Mouse (Mus musculus): Measurements from ENCODE around the gene Zcwpw1.
"Not testable (repeated sequence)": the region's sequence is repeated elsewhere in the genome, so short reads cannot be mapped to it uniquely, and the experiment has no call there.

Gene Zcwpw1

GRCm38 (mm10) chr5:137833500-137833899 lies 45.9 kb downstream of the Zcwpw1 start:
- no peak for DNase-seq (ENCODE audit: low read depth, low spot score)

GRCm38 (mm10) chr5:137835966-137836520 lies 48.4 kb downstream of the Zcwpw1 start, which contains the start of gene Pilra:
Gene Pilra, minus strand, starts transcription at chr5:137836281.
- DNase-seq (ENCODE audit: low read depth, low spot score): not testable (repeated sequence)

- no peak for DNase-seq (ENCODE audit: low read depth, low spot score)
Measured at GRCm38 (mm10) chr5:137836611-137837010, 49.0 kb downstream of the Zcwpw1 start.

GRCm38 (mm10) chr5:137837110-137837509 lies 49.5 kb downstream of the Zcwpw1 start:
- not testable (repeated sequence) for DNase-seq (ENCODE audit: low read depth, low spot score)

GRCm38 (mm10) chr5:137850313-137850712 lies 62.7 kb downstream of the Zcwpw1 start:
- not testable (repeated sequence) for DNase-seq (ENCODE audit: low read depth, low spot score)

- DNase-seq (ENCODE audit: low read depth, low spot score): not testable (repeated sequence)
Measured at GRCm38 (mm10) chr5:137854907-137855306, 67.3 kb downstream of the Zcwpw1 start.

- not testable (repeated sequence) for DNase-seq (ENCODE audit: low read depth, low spot score)
Measured at GRCm38 (mm10) chr5:137856870-137857269, 69.3 kb downstream of the Zcwpw1 start.

- DNase-seq (ENCODE audit: low read depth, low spot score): not testable (repeated sequence)
Measured at GRCm38 (mm10) chr5:137857960-137858710, 70.5 kb downstream of the Zcwpw1 start, which contains the start of gene Pilrb1. Gene Pilrb1, minus strand, starts transcription at chr5:137858106.

- not testable (repeated sequence) for DNase-seq (ENCODE audit: low read depth, low spot score)
Measured at GRCm38 (mm10) chr5:137864008-137864407, 76.4 kb downstream of the Zcwpw1 start.

GRCm38 (mm10) chr5:137868600-137868999 lies 81.0 kb downstream of the Zcwpw1 start:
- not testable (repeated sequence) for DNase-seq (ENCODE audit: low read depth, low spot score)

- DNase-seq (ENCODE audit: low read depth, low spot score): not testable (repeated sequence)
Measured at GRCm38 (mm10) chr5:137871644-137872380, 84.2 kb downstream of the Zcwpw1 start, which contains the start of gene Pilrb2. Gene Pilrb2, minus strand, starts transcription at chr5:137871815.
